Mouse (Mus musculus) A20 (cell line): ENCODE measurements around the gene Lhb.
A peak's percentile ranks its signal among the peaks of the same experiment; 100 is the strongest.

ENCODE experiments used
- DNase-seq: peaks from one replicate; pipeline ENCODE4 v3.0.0-alpha.2; 2011; ENCODE audit warnings: low read depth, low spot score

Lhb gene

GRCm38 (mm10) chr7:45413864-45414739 lies 6.5 kb upstream of the Lhb start:
- no peak for DNase-seq

GRCm38 (mm10) chr7:45414740-45415224 lies 5.8 kb upstream of the Lhb start:
- DNase-seq: no peak

- no peak for DNase-seq
Measured at GRCm38 (mm10) chr7:45415636-45416035, 5.0 kb upstream of the Lhb start.

GRCm38 (mm10) chr7:45417962-45418492 lies 2.6 kb upstream of the Lhb start:
- no peak for DNase-seq

GRCm38 (mm10) chr7:45419859-45420614 lies 583 bp upstream of the Lhb start:
- DNase-seq: no peak

- DNase-seq: no peak
Measured at GRCm38 (mm10) chr7:45421194-45421593, 574 bp downstream of the Lhb start.

- DNase-seq: no peak
Measured at GRCm38 (mm10) chr7:45426556-45426955, 5.9 kb downstream of the Lhb start.

- DNase-seq: no peak
Measured at GRCm38 (mm10) chr7:45433835-45434202, 13.2 kb downstream of the Lhb start.

- peak; percentile 100 for DNase-seq
Measured at GRCm38 (mm10) chr7:45434203-45435015, 13.8 kb downstream of the Lhb start, which contains the start of gene Gys1. TSS of gene Gys1 (plus strand) at chr7:45434844.

GRCm38 (mm10) chr7:45435038-45435437 lies 14.4 kb downstream of the Lhb start:
- DNase-seq: no peak

GRCm38 (mm10) chr7:45436444-45436843 lies 15.8 kb downstream of the Lhb start:
- no peak for DNase-seq

- peak; percentile 29 for DNase-seq
Measured at GRCm38 (mm10) chr7:45437046-45437445, 16.4 kb downstream of the Lhb start.

GRCm38 (mm10) chr7:45437521-45438276 lies 17.1 kb downstream of the Lhb start, which contains the start of gene Ruvbl2:
TSS of gene Ruvbl2 (minus strand) at chr7:45438096.
- DNase-seq: peak; percentile 74

GRCm38 (mm10) chr7:45443526-45444420 lies 23.2 kb downstream of the Lhb start:
- no peak for DNase-seq

- DNase-seq: peak; percentile 32
Measured at GRCm38 (mm10) chr7:45446589-45446988, 26.0 kb downstream of the Lhb start.

GRCm38 (mm10) chr7:45447325-45447990 lies 26.8 kb downstream of the Lhb start:
- peak; percentile 80 for DNase-seq

- DNase-seq: no peak
Measured at GRCm38 (mm10) chr7:45449974-45450373, 29.4 kb downstream of the Lhb start.

- peak; percentile 84 for DNase-seq
Measured at GRCm38 (mm10) chr7:45451344-45451982, 30.8 kb downstream of the Lhb start.
